Mouse (Mus musculus) neural tube, embryonic 15.5 days (tissue): ENCODE results near the gene Axin2. TPM values are rescaled to one million over a fixed set of nuclear protein-coding genes. Genes with fewer than 3 reads are reported as not detected.

ENCODE experiments used
- ATAC-seq: fragments of 200-750 bp; cut with Nextera tagmentation; 2 replicates; pipeline ENCODE4 v1.8.0; 2017; ENCODE audit warnings: mild to moderate bottlenecking, moderate TSS enrichment, moderate library complexity; ENCODE audit not compliant: low FRiP score
- H3K27ac ChIP-seq: fragments of 300-500 bp; sonication (generic); replicated peaks from 2 replicates; pipeline ENCODE4 v1.5.1; 2015; ENCODE audit warnings: mild to moderate bottlenecking, inconsistent platforms
- H3K27me3 ChIP-seq: fragments of 300-500 bp; sonication (generic); replicated peaks from 2 replicates; pipeline ENCODE4 v1.6.1; 2015; ENCODE audit warnings: inconsistent platforms
- H3K36me3 ChIP-seq: fragments of 300-500 bp; sonication (generic); 2 replicates; pipeline ENCODE4 v1.6.1; 2015; ENCODE audit warnings: inconsistent platforms
- H3K4me1 ChIP-seq: fragments of 300-500 bp; sonication (generic); 2 replicates; pipeline ENCODE4 v1.6.1; 2015; ENCODE audit warnings: inconsistent platforms
- H3K4me2 ChIP-seq: fragments of 300-500 bp; sonication (generic); 2 replicates; pipeline ENCODE4 v1.6.1; 2015; ENCODE audit warnings: inconsistent platforms, mild to moderate bottlenecking, moderate library complexity
- H3K4me3 ChIP-seq: fragments of 300-500 bp; sonication (generic); replicated peaks from 2 replicates; pipeline ENCODE4 v1.5.1; 2015; ENCODE audit warnings: mild to moderate bottlenecking, inconsistent platforms
- H3K9ac ChIP-seq: fragments of 300-500 bp; sonication (generic); replicated peaks from 2 replicates; pipeline ENCODE4 v1.6.1; 2015; ENCODE audit warnings: mild to moderate bottlenecking, inconsistent platforms
- H3K9me3 ChIP-seq: fragments of 300-500 bp; sonication (generic); replicated peaks from 2 replicates; pipeline ENCODE4 v1.6.1; 2016; ENCODE audit warnings: inconsistent platforms
- WGBS: fragments of 180-500 bp; shearing (Covaris S2); methylation state at CpG from one replicate; pipeline ENCODE4 v1.1.7; 2015; ENCODE audit warnings: mixed read lengths; 5-methylcytosine and 5-hydroxymethylcytosine counted together
- polyA plus RNA-seq: library from polyadenylated mRNA; unstranded; fragments of >200 nt; fragmentation: Nextera tagmentation; extraction: Ambion mirVana; gene quantifications from 2 replicates; pipeline ENCODE4 v1.2.1, GENCODE M21; 2015

The Axin2 gene
- polyA plus RNA-seq, 1 experiment from 2014 or later: 6.3 TPM

GRCm38 (mm10) chr11:108906590-108907254, 13.4 kb upstream of the Axin2 start:
- no peak overlapping the region for H3K27ac ChIP-seq
- H3K27me3 ChIP-seq: peaks cover 10% of the 10 kb centered on the region; the same call in 1 of the 2 replicates
- no peak overlapping the region for H3K4me3 ChIP-seq
- H3K4me2 ChIP-seq: no peak overlapping the region
- ATAC-seq: no peak
- no peaks in the 10 kb centered on the region for H3K36me3 ChIP-seq
- H3K4me1 ChIP-seq: peaks cover 11% of the 10 kb centered on the region; the same call in 1 of the 2 replicates
- no peak overlapping the region for H3K9ac ChIP-seq
- H3K9me3 ChIP-seq: no peaks in the 10 kb centered on the region
- 29% methylated on average over 7 of the region's 7 CpGs for WGBS

GRCm38 (mm10) chr11:108909396-108910195, 10.6 kb upstream of the Axin2 start:
- H3K4me2 ChIP-seq: peak overlapping the region; percentile 38
- H3K27me3 ChIP-seq: peaks cover 10% of the 10 kb centered on the region; the same call in 1 of the 2 replicates
- H3K9me3 ChIP-seq: no peaks in the 10 kb centered on the region
- no peaks in the 10 kb centered on the region for H3K36me3 ChIP-seq
- no peak for ATAC-seq
- H3K4me1 ChIP-seq: peaks cover 11% of the 10 kb centered on the region; the same call in 1 of the 2 replicates
- no peak overlapping the region for H3K9ac ChIP-seq
- no peak overlapping the region for H3K27ac ChIP-seq
- 17% methylated on average over 24 of the region's 24 CpGs for WGBS
- no peak overlapping the region for H3K4me3 ChIP-seq

GRCm38 (mm10) chr11:108910328-108910886, 9.7 kb upstream of the Axin2 start:
- no peak overlapping the region for H3K9ac ChIP-seq
- 14% methylated on average over 14 of the region's 14 CpGs for WGBS
- no peaks in the 10 kb centered on the region for H3K36me3 ChIP-seq
- ATAC-seq: no peak
- H3K27ac ChIP-seq: no peak overlapping the region
- peak overlapping the region; percentile 38; the same call in 1 of the 2 replicates for H3K4me2 ChIP-seq
- no peak overlapping the region for H3K4me3 ChIP-seq
- H3K9me3 ChIP-seq: no peaks in the 10 kb centered on the region
- H3K27me3 ChIP-seq: peaks cover 10% of the 10 kb centered on the region; the same call in 1 of the 2 replicates
- peaks cover 11% of the 10 kb centered on the region; the same call in 1 of the 2 replicates for H3K4me1 ChIP-seq

- peaks cover 10% of the 10 kb centered on the region; the same call in 1 of the 2 replicates for H3K27me3 ChIP-seq
- H3K4me1 ChIP-seq: peaks cover 11% of the 10 kb centered on the region; the same call in 1 of the 2 replicates
- 36% methylated on average over 7 of the region's 7 CpGs for WGBS
- H3K9me3 ChIP-seq: no peaks in the 10 kb centered on the region
- no peak overlapping the region for H3K4me3 ChIP-seq
- no peak overlapping the region for H3K4me2 ChIP-seq
- H3K36me3 ChIP-seq: no peaks in the 10 kb centered on the region
- no peak overlapping the region for H3K9ac ChIP-seq
- ATAC-seq: no peak
- no peak overlapping the region for H3K27ac ChIP-seq
These were observed 9.2 kb upstream of the Axin2 start for GRCm38 (mm10) chr11:108910903-108911302.

- Histone ChIP-seq H3K27ac (no peak overlapping the region), H3K4me2 (no peak overlapping the region), H3K4me3 (no peak overlapping the region), H3K27me3 (peaks cover 10% of the 10 kb centered on the region; the same call in 1 of the 2 replicates), H3K9me3 (no peaks in the 10 kb centered on the region), H3K36me3 (no peaks in the 10 kb centered on the region), H3K9ac (no peak overlapping the region), H3K4me1 (peaks cover 12% of the 10 kb centered on the region)
- ATAC-seq: no peak
- 95% methylated on average over 12 of the region's 12 CpGs for WGBS
These were observed 8.0 kb upstream of the Axin2 start for GRCm38 (mm10) chr11:108912174-108912573.

- Histone ChIP-seq H3K4me3 (0 out of 2 replicates have a peak overlapping the region, but pooled peaks have one; percentile 14), H3K36me3 (no peaks in the 10 kb centered on the region), H3K9me3 (no peaks in the 10 kb centered on the region), H3K27me3 (no peaks in the 10 kb centered on the region), H3K4me1 (peaks cover 32% of the 10 kb centered on the region), H3K4me2 (peak overlapping the region; percentile 45), H3K27ac (peak overlapping the region; percentile 68), H3K9ac (peak overlapping the region; percentile 7; the same call in 1 of the 2 replicates)
- WGBS: 10% methylated on average over 12 of the region's 12 CpGs
- no peak for ATAC-seq
These were observed 2.5 kb upstream of the Axin2 start for GRCm38 (mm10) chr11:108917422-108918324.

- H3K9me3 ChIP-seq: no peaks in the 10 kb centered on the region
These were observed 722 bp downstream of the Axin2 start for GRCm38 (mm10) chr11:108920636-108921505.

GRCm38 (mm10) chr11:108921506-108922455, 1.6 kb downstream of the Axin2 start:
- Histone ChIP-seq H3K9me3 (no peaks in the 10 kb centered on the region), H3K9ac (peak overlapping the region; percentile 92), H3K27ac (peak overlapping the region; percentile 98), H3K4me2 (peak overlapping the region; percentile 92), H3K4me1 (peaks cover 71% of the 10 kb centered on the region), H3K27me3 (no peaks in the 10 kb centered on the region), H3K36me3 (no peaks in the 10 kb centered on the region), H3K4me3 (peak overlapping the region; percentile 94)
- under 1% methylated on average over 61 of the region's 62 CpGs for WGBS
- ATAC-seq: peak; percentile 38

More at GRCm38 (mm10) chr11:108920636-108921505, 722 bp downstream of the Axin2 start:
- Histone ChIP-seq H3K27ac (peak overlapping the region; percentile 98), H3K4me1 (peaks cover 63% of the 10 kb centered on the region), H3K4me2 (peak overlapping the region; percentile 92), H3K27me3 (no peaks in the 10 kb centered on the region), H3K36me3 (no peaks in the 10 kb centered on the region), H3K9ac (peak overlapping the region; percentile 92), H3K4me3 (peak overlapping the region; percentile 94)
- WGBS: under 1% methylated on average over 70 of the region's 104 CpGs
- peak; percentile 85 for ATAC-seq

- WGBS: 1% methylated on average over 30 of the region's 32 CpGs
- no peak for ATAC-seq
- H3K9ac ChIP-seq: peak overlapping the region; percentile 92
- peak overlapping the region; percentile 92 for H3K4me2 ChIP-seq
- H3K4me1 ChIP-seq: peaks cover 74% of the 10 kb centered on the region
- peak overlapping the region; percentile 98 for H3K27ac ChIP-seq
- H3K4me3 ChIP-seq: peak overlapping the region; percentile 94
- H3K27me3 ChIP-seq: no peaks in the 10 kb centered on the region
- no peaks in the 10 kb centered on the region for H3K9me3 ChIP-seq
- no peaks in the 10 kb centered on the region for H3K36me3 ChIP-seq
These were observed 2.5 kb downstream of the Axin2 start for GRCm38 (mm10) chr11:108922511-108923187.
